29 mouse cellular contexts compared by ENCODE assay signal in the genomic region with DNA sequence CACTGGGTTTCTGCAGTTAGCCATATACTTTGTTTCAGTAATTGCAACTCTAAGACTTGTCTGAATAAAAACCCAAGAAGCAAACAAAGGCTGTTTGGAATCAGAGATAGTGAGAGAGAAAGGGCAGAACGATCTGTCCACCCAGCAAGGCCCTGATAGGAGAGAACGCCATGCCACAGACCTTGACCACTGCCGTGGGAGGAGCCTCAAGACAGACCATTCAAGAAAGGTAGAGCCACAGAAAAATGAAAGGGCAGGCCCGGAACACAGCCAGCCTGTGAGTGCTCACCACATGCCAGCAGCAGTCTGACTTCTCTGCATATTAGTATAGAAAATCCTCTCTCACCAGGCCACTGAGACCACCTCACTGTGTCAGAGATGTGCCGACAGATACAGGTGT. TPM values are rescaled to one million over a fixed set of nuclear protein-coding genes. Genes with fewer than 3 reads are reported as not detected.
DNase-seq lines count a peak whose midpoint lies in the region; ATAC-seq and TF ChIP-seq lines count a peak whose summit lies in the region.
"Had no signal": no experiment of that assay in that cellular context is flagged by ENCODE, and none has a peak within 500 bp of the region (broad histone marks: within the 10 kb centered on the region; RNA-seq: fewer than 3 reads in every experiment).

No protein-coding gene starts in this region.

- ATAC-seq in intestine, embryonic 16.5 days, result no peak
- ATAC-seq: CD4-positive, CD25-positive, alpha-beta regulatory T cell, adult 4 months; forebrain, embryonic 13.5 days; forebrain, postnatal 0 days had no signal

- 0 out of 2 replicates have a peak overlapping the region, but pooled peaks have one; percentile 29 for H3K27ac ChIP-seq in intestine, embryonic 16.5 days (ENCODE audit: low read length)
- peak overlapping the region; percentile 81 for H3K27ac ChIP-seq in small intestine, adult 2 months (ENCODE audit: insufficient read depth, low read depth, low read length)
- no peak overlapping the region for H3K27ac ChIP-seq in kidney, adult 2 months (ENCODE audit: insufficient read depth, low read depth, low read length)
- H3K27ac ChIP-seq: embryonic facial prominence, embryonic 10.5 days; embryonic facial prominence, embryonic 13.5 days; forebrain, embryonic 10.5 days; forebrain, embryonic 13.5 days; gastrocnemius, adult 2 months; heart, embryonic 15.5 days; hindbrain, embryonic 14.5 days had no signal

- H3K27me3 ChIP-seq in intestine, embryonic 16.5 days (replicated peaks; ENCODE audit: control insufficient read depth, insufficient read depth, low read length), result no peaks in the 10 kb centered on the region
- no peaks in the 10 kb centered on the region for H3K27me3 ChIP-seq in small intestine, adult 2 months (ENCODE audit: control insufficient read depth, insufficient read depth, low read length)
- no peaks in the 10 kb centered on the region for H3K27me3 ChIP-seq in kidney, adult 2 months (replicated peaks; ENCODE audit: control insufficient read depth, insufficient read depth, low read length)
- H3K27me3 ChIP-seq: embryonic facial prominence, embryonic 13.5 days; forebrain, embryonic 13.5 days had no signal

- no peaks in the 10 kb centered on the region for H3K9me3 ChIP-seq in intestine, embryonic 16.5 days (ENCODE audit: control insufficient read depth, low read length)
- H3K9me3 ChIP-seq: embryonic facial prominence, embryonic 10.5 days; embryonic facial prominence, embryonic 13.5 days; forebrain, embryonic 10.5 days; forebrain, embryonic 13.5 days; heart, embryonic 12.5 days; heart, embryonic 15.5 days had no signal

- H3K4me3 ChIP-seq in intestine, embryonic 16.5 days (ENCODE audit: low read length), result no peak overlapping the region
- no peak overlapping the region for H3K4me3 ChIP-seq in small intestine, adult 2 months (ENCODE audit: low read depth, low read length)
- H3K4me3 ChIP-seq in kidney, adult 2 months (ENCODE audit: insufficient read depth, low read depth, low read length), result no peak overlapping the region
- H3K4me3 ChIP-seq: embryonic facial prominence, embryonic 10.5 days; embryonic facial prominence, embryonic 13.5 days; erythroblast, embryonic 14.5 days; forebrain, embryonic 10.5 days; forebrain, embryonic 13.5 days; gastrocnemius, adult 2 months; heart, embryonic 12.5 days; heart, embryonic 15.5 days had no signal

- WGBS in intestine, embryonic 16.5 days, result 76% methylated on average over 5 of the region's 5 CpGs
- 60% methylated on average over 5 of the region's 5 CpGs for WGBS in small intestine, adult 2 months
- WGBS in kidney, adult 2 months, result 83% methylated on average over 5 of the region's 5 CpGs

- TF ChIP-seq POLR2A in small intestine, adult 2 months (IDR thresholded peaks at IDR 0.05; ENCODE audit: low read depth, low read length), result no peak; the same call in 1 of the 2 replicates
- no peak for TF ChIP-seq POLR2A in kidney, adult 2 months (IDR thresholded peaks at IDR 0.05; ENCODE audit: low read depth, low read length)

- H3K4me2 ChIP-seq in intestine, embryonic 16.5 days (ENCODE audit: low read depth, low read length), result no peak overlapping the region
- H3K4me2 ChIP-seq: embryonic facial prominence, embryonic 13.5 days; forebrain, embryonic 13.5 days; heart, embryonic 12.5 days; heart, embryonic 15.5 days; hindbrain, embryonic 14.5 days had no signal

- intact Hi-C loops in heart, postnatal 14 days (cut with DNase I), result no loop called here

- TF ChIP-seq CTCF in small intestine, adult 2 months (IDR thresholded peaks at IDR 0.05; ENCODE audit: extremely low read depth, insufficient read length, insufficient replicate concordance, low read depth, low read length), result no peak
- TF ChIP-seq CTCF in kidney, adult 2 months (conservative IDR thresholded peaks at IDR 0.05; ENCODE audit: insufficient read depth, insufficient read length, low read depth, low read length), result no peak

- H3K36me3 ChIP-seq in intestine, embryonic 16.5 days (ENCODE audit: control insufficient read depth, insufficient read depth, low read length), result no peaks in the 10 kb centered on the region
- 0 out of 2 replicates have a peak, but pooled peaks cover 4% of the 10 kb centered on the region for H3K36me3 ChIP-seq in small intestine, adult 2 months (ENCODE audit: control insufficient read depth, insufficient read depth, low read length)
- H3K36me3 ChIP-seq in kidney, adult 2 months (ENCODE audit: control insufficient read depth, insufficient read depth, low read length), result no peaks in the 10 kb centered on the region
- H3K36me3 ChIP-seq: heart, embryonic 12.5 days; heart, embryonic 15.5 days had no signal

- peak; percentile 64 for DNase-seq in ovary, adult 18-20 months (ENCODE audit: low spot score)
- no peak for DNase-seq in ovary, postnatal 10 days (ENCODE audit: low spot score)
- peak; percentile 66 for DNase-seq in testis, postnatal 10 days (ENCODE audit: low spot score)
- DNase-seq in kidney, adult 2 months, result no peak
- DNase-seq in heart, postnatal 14 days, result no peak
- DNase-seq in lung, postnatal 25 days (ENCODE audit: low spot score), result no peak
- DNase-seq: adrenal gland, postnatal 10 days; cerebellum, adult 11-12 months; cerebellum, adult 8-10 months; cerebellum, postnatal 10 days; cerebellum, postnatal 36 days; embryo, embryonic 11 days; forebrain, postnatal 0 days; gastrocnemius, adult 2 months; gastrocnemius, postnatal 14 days; heart, adult 18-20 months; heart, postnatal 10 days; heart, postnatal 4 days had no signal

- H3K4me1 ChIP-seq in intestine, embryonic 16.5 days (ENCODE audit: control insufficient read depth, insufficient read depth, low read length), result peaks cover 62% of the 10 kb centered on the region
- peaks cover 56% of the 10 kb centered on the region for H3K4me1 ChIP-seq in small intestine, adult 2 months (ENCODE audit: control insufficient read depth, insufficient read depth, insufficient read length, low read length)
- H3K4me1 ChIP-seq in kidney, adult 2 months (ENCODE audit: control insufficient read depth, insufficient read depth, low read length), result peaks cover 16% of the 10 kb centered on the region; the same call in 1 of the 2 replicates

- no peak overlapping the region for H3K9ac ChIP-seq in intestine, embryonic 16.5 days (ENCODE audit: low read depth, low read length)
- H3K9ac ChIP-seq: embryonic facial prominence, embryonic 13.5 days; forebrain, embryonic 13.5 days; forebrain, postnatal 0 days; heart, embryonic 12.5 days; heart, embryonic 15.5 days; hindbrain, embryonic 14.5 days had no signal

RNA-seq across cellular contexts. Expression of a gene that starts 24.4 kb away (rescaled TPM):
- polyA plus RNA-seq in intestine, embryonic 16.5 days (2015; fragmentation: Nextera tagmentation; extraction: Ambion mirVana), result 22.9 and 24.1 TPM in 2 replicates
- 79.0 and 192 TPM in 2 replicates for polyA plus RNA-seq in small intestine, adult 2 months (2012; rRNA removed)
- 44.6 and 51.0 TPM in 2 replicates for polyA plus RNA-seq in kidney, adult 2 months (2012; rRNA removed)
- 10 to 100 TPM; 15.7 to 15.9 TPM for total RNA-seq in heart, postnatal 14 days (2021)

Comparison
In these comparisons a context has a peak if more than half of its experiments do, and no peak if none do; other contexts are left out.
1. DNase-seq: peak in ovary, adult 18-20 months (single experiment) and testis, postnatal 10 days (single experiment); none in ovary, postnatal 10 days (single experiment), kidney, adult 2 months (single experiment), heart, postnatal 14 days (0 of 2) and lung, postnatal 25 days (single experiment).